Mouse (Mus musculus) spleen, postnatal 4 days (tissue): ENCODE data around the gene Gm6217.
"Not testable (repeated sequence)": the region's sequence is repeated elsewhere in the genome, so short reads cannot be mapped to it uniquely, and the experiment has no call there.

Experiments used
- DNase-seq, 2 experiments: peaks; one replicate each; pipeline ENCODE4 v3.0.0; 2022; ENCODE audit warnings: low spot score in 2 of 2

The Gm6217 gene

DNA sequence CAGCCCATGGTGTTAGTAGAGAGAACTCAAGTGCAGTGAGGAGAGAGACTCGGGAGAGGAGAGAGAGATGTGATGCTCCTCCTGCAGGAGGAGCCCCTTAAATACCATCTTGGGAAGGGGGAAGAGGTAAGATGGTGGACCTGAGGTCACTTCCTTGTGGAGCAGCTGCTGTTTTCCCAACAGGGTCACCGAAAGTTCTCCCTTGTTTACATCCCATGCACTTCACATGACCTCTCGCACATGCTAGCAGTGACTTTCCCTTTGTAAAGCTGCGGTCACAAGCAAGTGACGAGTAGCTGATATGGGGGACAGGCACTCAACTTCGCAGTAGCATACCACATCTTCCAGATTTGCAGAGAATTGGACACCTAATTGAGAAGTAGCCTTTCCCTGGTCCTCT, at the start of gene Gm6217:
Gm6217 (minus strand) TSS at position 74 of the 400 bp plus-strand sequence.
- not testable (repeated sequence) for DNase-seq

DNA sequence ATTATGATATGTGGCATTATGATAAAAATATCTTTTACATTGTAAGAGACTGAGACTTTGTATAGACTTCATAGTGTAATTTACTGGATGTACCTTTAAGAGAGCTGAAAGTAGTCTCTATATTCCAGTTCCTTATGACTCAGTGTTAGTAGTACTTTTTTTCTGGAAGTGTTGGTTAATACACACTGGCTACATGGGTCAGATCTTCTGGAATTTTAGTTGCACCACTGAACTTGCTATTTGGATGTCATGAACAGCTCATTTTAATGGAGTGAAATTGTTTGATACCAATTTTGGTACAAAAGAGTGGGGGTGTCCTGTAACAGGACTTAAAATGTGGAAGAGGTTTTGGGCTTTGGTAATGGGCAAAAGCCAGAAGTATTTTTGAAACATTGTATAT, 46.6 kb upstream of the Gm6217 start:
- DNase-seq, result no peak

DNA sequence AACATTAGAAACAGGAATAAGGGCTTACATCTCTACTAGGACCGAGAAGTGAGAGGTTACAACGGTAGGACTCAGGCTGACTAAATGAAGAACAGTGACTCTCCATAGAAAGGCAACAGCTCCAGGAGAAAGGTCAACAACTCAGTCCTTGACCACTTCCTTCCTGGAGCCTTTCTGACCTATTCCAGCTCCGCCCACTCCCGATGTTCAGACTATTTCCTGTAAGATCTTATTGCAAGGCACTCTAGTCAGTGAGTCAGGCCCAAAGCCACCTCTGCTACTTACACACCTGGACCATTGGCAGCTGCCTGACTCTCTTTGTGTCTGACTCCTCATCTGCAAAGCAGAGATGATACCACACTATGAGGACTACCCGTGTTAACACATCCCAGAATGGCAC, 44.6 kb upstream of the Gm6217 start:
- no peak for DNase-seq

DNA sequence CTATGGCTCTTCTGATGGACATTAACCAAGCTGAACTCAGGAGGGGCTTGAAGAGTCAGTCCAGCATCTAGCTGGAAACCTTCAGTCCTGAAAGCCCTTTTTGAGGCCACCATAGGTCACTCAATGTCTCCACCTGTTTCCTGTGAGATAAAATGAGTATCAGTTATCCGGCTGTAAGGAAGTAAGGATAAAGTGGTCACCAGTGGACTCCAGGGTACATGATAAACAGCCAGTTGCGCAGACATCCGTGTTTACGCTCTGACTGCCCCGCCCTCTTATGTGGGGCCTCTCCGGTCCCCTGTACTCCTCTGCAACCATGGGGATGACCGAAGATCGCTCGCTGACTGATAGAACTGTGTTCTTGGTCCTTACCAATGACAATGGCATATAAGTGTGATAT, 43.1 kb upstream of the Gm6217 start:
- DNase-seq, result no peak

DNA sequence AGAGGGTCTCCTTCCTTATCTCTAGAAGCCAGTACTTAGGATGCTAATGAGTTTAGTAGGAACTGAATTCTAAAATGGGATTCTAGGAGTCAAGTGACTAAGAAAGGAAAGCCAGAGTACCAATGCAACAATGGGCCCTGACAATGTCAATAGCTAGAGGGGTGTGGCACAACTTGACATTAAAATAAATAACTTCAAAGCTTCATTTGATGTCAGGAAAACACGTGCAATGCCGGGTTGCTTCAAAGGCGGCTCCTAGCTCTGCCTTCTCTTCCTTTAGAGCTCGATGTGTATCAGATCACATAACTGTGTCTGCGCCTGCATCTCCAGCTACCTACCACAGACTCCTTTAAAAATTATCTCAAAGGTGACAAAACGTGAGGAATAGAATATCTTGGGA, 42.7 kb upstream of the Gm6217 start:
- peak in 1 of 2 experiments; percentile 25 for DNase-seq

DNA sequence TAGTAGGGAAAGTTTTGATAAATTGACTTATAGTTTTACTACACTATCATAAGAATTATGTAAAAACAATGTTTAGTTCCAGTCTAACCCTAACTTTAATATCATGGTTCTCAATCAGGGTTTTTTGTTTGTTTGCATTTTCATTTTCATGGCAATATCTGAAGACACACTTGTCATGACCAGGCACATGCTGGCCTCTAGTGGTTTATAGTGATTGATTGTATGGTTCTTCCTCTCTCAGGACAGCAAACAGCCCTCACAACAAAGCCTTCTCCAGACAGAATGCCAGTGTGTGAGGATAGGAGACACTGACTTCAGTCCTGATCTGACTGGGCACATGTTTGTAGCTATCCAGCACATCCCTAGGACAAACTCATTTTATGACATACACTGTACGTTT, 42.0 kb upstream of the Gm6217 start:
- no peak for DNase-seq

DNA sequence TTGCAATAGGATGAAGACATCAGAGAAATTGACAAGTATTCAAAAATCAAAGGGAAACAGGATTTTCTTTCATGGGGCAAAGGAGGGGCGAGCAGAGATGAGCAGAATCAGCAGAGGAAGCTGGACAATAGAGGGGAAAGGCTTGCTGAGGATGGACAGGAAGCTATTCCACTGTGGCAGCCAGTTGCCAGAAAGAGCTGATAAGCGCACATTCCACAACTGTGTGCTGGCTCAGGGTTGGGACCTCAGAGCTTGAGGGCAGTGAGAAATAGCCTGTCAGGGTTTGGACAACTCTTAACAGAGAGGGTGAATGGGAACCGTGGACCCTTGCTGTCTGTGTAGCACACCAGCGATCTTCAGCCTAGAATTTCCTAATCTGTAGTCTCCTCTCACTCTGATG, 40.8 kb upstream of the Gm6217 start:
- DNase-seq, result no peak

DNA sequence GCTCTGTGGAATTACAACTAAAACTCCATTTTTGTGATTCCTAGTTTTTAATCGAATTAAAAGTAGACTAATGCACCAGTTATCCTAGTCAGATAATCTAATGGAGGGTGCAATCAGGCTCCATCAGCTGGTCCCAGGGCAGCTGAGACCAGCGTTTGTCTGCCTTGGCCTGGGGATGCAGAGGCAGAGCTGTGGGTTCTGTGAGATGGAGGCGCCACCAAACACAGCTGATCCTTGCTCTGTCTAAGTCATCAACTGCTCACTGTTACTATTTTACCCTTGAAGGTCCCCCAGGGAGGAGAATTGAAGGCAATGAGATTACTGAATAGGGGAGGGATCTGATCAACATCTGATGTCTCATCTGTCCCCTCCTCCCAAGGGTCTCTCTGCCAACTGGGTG, 35.2 kb upstream of the Gm6217 start:
- DNase-seq, result no peak

DNA sequence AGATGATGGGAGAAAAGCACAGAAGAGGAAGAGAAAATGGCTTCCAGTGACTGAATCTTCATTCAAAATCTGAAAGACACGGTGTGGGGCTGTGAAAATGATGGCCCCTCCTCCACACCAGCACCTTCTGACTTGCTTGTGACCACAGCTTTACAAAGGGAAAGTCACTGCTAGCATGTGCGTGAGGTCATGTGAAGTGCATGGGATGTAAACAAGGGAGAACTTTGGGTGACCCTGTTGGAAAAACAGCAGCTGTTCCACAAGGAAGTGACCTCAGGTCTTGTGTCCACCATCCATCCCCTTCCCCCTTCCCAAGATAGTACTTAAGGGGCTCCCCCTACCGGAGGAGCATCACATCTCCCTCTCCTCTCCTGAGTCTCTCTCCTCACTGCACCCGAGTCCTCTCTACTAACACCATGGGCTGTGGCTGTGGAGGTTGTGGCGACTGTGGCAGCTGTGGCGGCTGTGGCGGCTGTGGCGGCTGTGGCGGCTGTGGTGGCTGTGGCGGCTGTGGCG, 28.7 kb upstream of the Gm6217 start, which contains the start of gene Gm47955:
Gm47955 (plus strand) TSS at position 417 of the 516 bp plus-strand sequence.
- DNase-seq, result no peak

DNA sequence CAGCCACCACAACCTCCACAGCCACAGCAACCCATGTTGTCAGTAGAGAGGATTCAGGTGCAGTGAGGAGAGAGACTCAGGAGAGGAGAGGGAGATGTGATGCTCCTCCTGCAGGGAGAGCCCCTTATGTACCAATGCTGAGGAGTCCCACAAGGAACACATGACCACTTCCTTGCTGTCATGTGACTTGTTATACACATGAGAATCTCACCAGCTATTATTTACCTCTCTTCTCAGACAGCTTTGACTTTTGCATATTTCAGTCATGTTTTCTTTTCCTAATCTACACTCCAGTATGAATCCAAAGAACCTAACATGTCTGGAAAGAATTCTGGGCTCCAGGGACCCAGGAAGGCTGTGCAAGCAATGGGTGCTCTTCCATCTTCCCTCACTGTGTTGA, 24.7 kb upstream of the Gm6217 start, which contains the start of gene Gm7544:
Gm7544 (minus strand) TSS at position 101 of the 400 bp plus-strand sequence.
- DNase-seq, result not testable (repeated sequence)

DNA sequence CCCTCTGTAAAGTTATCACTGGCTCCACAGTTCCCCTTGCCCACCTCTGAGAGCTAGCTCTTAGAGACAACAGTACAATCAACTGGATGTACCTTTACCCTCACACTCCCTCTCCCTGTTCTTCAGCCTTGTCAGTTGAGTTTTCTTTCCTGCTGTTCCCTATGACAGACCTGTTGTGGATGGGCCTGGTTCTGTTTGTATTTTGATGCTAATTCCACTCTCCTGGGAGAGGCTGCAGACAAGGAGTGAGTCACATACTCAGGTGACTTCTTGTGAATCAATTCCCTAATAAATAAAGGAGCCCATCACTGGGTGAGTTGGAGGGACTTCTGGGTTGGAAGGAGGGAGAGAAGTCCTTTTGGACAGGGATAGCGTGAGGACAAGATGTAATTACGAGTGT, 17.4 kb upstream of the Gm6217 start:
- DNase-seq, result no peak

DNA sequence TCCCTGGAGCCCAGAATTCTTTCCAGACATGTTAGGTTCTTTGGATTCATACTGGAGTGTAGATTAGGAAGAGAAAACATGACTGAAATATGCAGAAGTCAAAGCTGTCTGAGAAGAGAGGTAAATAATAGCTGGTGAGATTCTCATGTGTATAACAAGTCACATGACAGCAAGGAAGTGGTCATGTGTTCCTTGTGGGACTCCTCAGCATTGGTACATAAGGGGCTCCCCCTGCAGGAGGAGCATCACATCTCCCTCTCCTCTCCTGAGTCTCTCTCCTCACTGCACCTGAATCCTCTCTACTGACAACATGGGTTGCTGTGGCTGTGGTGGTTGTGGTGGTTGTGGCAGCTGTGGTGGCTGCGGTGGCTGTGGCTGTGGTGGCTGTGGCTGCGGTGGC, 14.8 kb upstream of the Gm6217 start:
- not testable (repeated sequence) for DNase-seq

DNA sequence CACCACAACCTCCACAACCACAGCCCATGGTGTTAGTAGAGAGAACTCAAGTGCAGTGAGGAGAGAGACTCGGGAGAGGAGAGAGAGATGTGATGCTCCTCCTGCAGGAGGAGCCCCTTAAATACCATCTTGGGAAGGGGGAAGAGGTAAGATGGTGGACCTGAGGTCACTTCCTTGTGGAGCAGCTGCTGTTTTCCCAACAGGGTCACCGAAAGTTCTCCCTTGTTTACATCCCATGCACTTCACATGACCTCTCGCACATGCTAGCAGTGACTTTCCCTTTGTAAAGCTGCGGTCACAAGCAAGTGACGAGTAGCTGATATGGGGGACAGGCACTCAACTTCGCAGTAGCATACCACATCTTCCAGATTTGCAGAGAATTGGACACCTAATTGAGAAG, 12.1 kb upstream of the Gm6217 start, which contains the start of gene A030003K21Rik:
A030003K21Rik (minus strand) TSS at position 94 of the 400 bp plus-strand sequence.
- not testable (repeated sequence) for DNase-seq

DNA sequence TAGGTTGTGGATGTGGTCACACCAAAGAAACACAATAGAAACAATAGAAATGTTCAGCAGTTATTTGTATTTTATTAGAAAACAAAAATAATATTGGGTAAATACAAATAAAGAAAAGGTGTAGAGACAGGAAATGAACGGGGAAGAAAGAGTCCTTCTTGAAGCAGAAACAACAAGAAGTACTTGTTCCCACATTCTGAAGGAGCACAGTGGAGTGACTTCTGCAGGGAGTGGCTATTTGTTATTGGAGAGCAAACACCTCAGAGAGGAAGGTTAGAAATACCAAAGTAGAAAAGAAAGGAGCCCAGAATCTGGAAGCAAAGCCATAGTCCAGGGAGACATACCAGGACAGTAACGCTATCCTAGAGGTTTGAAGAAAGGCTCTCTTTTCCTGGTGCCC, 11.3 kb upstream of the Gm6217 start:
- peak in 1 of 2 experiments; percentile 1 for DNase-seq

DNA sequence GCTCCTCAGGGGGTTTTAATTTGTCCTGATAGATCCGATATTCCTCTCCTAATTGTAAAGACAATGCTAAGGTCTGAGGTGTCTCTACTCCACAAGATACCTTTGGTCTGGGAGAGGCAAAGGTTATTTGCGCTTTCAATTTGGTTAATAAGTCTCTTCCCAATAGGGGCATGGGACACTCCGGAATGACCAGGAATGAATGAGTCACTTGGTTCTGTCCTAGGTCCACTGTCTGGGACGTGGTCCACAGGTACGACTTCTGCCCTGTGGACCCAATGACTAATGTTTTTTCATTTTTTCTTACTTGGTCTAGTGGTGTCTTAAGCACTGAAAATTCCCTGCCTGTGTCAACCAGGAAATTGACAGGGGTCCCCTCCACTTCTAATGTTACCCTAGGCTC, 7.5 kb upstream of the Gm6217 start:
- no peak for DNase-seq

DNA sequence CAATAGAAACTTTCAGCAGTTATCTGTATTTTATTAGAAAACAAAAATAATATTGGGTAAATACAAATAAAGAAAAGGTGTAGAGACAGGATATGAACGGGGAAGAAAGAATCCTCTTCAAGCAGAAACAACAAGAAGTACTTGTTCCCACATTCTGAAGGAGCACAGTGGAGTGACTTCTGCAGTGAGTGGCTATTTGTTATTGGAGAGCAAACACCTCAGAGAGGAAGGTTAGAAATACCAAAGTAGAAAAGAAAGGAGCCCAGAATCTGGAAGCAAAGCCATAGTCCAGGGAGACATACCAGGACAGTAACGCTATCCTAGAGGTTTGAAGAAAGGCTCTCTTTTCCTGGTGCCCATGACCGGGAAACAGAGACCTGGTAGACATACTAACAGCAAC, 641 bp downstream of the Gm6217 start:
- DNase-seq, result not testable (repeated sequence)

DNA sequence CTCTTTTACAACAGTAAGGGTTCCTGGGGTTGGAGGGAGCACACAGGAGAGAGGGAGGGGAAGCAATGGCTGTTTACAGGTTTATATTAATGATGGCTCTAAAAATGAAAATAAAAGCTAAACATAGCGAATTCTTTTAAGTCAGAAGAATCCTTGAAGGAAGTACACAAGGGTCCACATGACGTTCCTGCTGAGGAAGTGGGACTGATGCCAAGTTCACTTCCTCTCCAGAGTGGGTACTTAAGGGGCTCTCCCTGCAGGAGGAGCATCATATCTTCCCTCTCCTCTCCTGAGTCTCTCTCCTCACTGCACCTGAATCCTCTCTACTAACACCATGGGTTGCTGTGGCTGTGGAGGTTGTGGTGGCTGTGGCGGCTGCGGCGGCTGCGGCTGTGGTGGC, 6.5 kb downstream of the Gm6217 start, which contains the start of gene A030014E15Rik:
A030014E15Rik (plus strand) TSS at position 268 of the 400 bp plus-strand sequence.
- DNase-seq, result no peak

DNA sequence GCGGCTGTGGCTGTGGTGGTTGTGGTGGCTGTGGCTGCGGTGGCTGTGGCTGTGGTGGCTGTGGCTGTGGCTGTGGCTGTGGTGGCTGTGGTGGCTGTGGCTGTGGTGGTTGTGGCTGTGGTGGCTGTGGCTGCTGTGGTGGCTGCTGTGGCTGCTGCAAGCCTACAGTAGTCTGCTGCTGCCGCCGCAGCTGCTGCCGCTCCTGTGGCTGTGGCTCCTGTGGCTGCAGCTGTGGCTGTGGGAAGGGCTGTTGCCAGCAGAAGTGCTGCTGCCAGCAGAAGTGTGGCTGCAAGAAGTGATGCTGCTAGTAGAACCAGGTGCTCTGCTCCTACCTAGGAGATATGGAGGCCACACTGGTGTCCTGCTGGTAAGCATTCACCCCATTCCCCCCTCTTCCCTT, 17.8 kb downstream of the Gm6217 start:
- not testable (repeated sequence) for DNase-seq

DNA sequence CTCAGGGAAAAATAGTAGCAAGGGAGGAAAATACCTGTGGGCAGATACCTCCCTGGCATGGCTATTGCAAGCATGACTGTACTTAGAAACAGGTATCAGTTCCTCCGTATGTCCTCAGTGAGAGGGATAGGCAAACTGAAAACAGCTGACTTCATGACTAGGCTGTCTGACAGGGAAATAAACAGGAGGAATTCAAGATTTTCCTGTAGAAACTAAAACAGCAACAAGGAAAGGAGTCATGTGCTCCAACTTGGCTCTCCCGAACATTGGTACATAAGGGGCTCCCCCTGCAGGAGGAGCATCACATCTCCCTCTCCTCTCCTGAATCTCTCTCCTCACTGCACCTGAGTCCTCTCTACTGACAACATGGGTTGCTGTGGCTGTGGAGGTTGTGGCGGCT, 18.2 kb downstream of the Gm6217 start, which contains the start of gene A030005L19Rik:
A030005L19Rik (plus strand) TSS at position 301 of the 400 bp plus-strand sequence.
- DNase-seq, result no peak

DNA sequence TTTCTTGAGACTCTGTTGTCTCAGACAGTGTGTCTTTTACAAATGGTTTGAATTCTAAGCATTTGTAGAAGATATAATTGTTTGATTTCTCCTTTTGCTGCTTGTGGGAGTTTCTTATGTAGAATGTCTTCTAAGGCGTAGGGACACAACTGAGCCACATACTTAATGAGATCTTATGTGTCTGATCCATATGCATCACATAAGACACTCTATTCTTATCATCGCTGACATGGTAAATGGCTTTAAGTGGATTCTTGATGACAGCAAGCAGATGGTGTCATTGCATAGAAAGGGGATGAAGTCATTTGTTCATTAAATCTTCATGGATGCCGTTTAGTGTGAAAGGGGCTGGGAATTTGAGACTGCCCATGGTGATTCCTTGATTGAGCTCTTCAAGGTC, 25.3 kb downstream of the Gm6217 start:
- DNase-seq, result no peak

DNA sequence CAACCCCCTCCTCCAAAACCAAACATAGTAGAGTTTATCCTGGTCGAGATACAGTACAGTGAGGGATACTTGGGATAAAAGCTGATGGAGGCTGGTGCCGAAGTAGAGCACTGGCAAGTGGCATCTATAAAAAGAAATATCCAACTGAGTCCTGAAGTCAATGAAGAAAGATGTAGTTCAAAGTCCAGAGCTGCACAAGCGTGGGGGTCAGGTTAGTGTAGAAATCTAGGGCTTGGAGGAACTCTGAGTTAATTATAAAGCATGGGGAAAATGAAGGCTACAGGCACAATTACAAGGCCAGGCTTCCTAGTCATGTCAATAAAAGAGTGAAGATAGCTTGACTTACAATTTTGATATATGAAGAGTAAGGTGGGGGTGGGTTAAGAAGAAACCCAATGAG, 30.0 kb downstream of the Gm6217 start:
- no peak for DNase-seq

DNA sequence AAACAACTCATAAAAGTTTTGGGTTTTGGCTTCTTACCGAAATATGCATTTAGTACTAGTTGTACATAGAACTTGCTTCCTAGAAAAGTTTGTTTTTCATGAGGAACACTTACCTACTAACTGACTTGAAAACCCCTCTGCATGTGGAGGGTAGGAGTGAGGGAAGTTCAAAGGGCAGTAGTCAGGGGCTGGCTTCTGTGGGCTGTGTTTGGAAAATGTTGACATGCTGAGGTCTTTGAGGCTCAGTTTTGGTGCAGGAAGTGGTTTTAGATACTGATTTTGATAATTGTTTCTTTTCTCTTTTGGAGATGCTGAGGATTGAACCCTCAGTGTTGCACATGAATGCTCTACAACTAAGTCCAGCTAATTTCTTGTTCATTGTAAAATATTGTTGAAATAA, 30.6 kb downstream of the Gm6217 start:
- no peak for DNase-seq

DNA sequence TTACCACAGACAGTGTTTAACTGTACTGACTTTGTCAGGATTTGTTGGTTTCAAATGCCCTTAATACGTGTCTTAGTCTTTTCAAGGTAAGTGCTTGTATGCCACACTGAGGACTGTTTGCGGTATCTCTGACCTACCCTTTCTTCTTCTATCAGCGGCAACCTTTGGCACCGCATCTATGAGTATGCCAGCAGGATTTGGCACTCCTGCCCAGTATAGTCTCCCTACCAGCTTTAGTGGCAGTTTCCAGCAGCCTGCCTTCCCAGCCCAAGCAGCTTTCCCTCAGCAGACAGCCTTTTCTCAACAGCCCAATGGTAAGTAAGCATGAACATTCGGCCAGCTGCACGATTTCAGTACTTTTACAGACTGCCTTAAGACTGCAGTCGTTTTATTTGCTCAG, 37.9 kb downstream of the Gm6217 start:
- DNase-seq, result no peak
